31 mouse cellular contexts compared by ENCODE assay signal in genomic region chr12:76500055-76500454, GRCm38 (mm10).
"Had no signal": no experiment of that assay in that cellular context is flagged by ENCODE, and none has a peak within 500 bp of the region (broad histone marks: within the 10 kb centered on the region; RNA-seq: fewer than 3 reads in every experiment).

No protein-coding gene starts in this region.

- H3K9me3 ChIP-seq: limb, embryonic 10.5 days; limb, embryonic 12.5 days; limb, embryonic 13.5 days; limb, embryonic 15.5 days; liver, embryonic 12.5 days; liver, embryonic 13.5 days; liver, embryonic 15.5 days; lung, embryonic 15.5 days; megakaryocyte, embryonic 14.5 days; midbrain, embryonic 10.5 days; midbrain, embryonic 12.5 days; midbrain, embryonic 15.5 days; neural tube, embryonic 12.5 days had no signal

- H3K9ac ChIP-seq: limb, embryonic 12.5 days; limb, embryonic 13.5 days; limb, embryonic 15.5 days; liver, embryonic 12.5 days; liver, embryonic 13.5 days; liver, embryonic 14.5 days; liver, embryonic 15.5 days; liver, postnatal 0 days; lung, embryonic 14.5 days; lung, embryonic 15.5 days; midbrain, embryonic 12.5 days; midbrain, embryonic 15.5 days; neural tube, embryonic 12.5 days had no signal

- H3K4me3 ChIP-seq: limb, embryonic 10.5 days; limb, embryonic 12.5 days; limb, embryonic 13.5 days; limb, embryonic 15.5 days; liver, embryonic 12.5 days; liver, embryonic 13.5 days; liver, embryonic 15.5 days; lung, embryonic 15.5 days; megakaryocyte, embryonic 14.5 days; midbrain, embryonic 10.5 days; midbrain, embryonic 12.5 days; midbrain, embryonic 15.5 days; myocyte; neural tube, embryonic 12.5 days had no signal

- H3K27ac ChIP-seq: limb, embryonic 10.5 days; limb, embryonic 12.5 days; limb, embryonic 13.5 days; limb, embryonic 15.5 days; liver, embryonic 12.5 days; liver, embryonic 13.5 days; liver, embryonic 14.5 days; liver, embryonic 15.5 days; lung, embryonic 15.5 days; macrophage; midbrain, embryonic 10.5 days; midbrain, embryonic 12.5 days; midbrain, embryonic 15.5 days; neural tube, embryonic 12.5 days had no signal

- H3K27me3 ChIP-seq: limb, embryonic 13.5 days; limb, embryonic 15.5 days; midbrain, embryonic 15.5 days; neural tube, embryonic 12.5 days had no signal

- ATAC-seq: liver, postnatal 0 days; lung, postnatal 0 days; midbrain, embryonic 15.5 days; midbrain, embryonic 16.5 days had no signal

- DNase-seq: left cerebral cortex, postnatal 4 days; liver; liver, embryonic 13.5 days; liver, postnatal 0 days; lung, adult 18-20 months; lung, adult 2 months; lung, embryonic 14.5 days; lung, postnatal 10 days; lung, postnatal 14 days; lung, postnatal 36 days; lung, postnatal 4 days; midbrain, embryonic 14.5 days had no signal

- H3K36me3 ChIP-seq: limb, embryonic 10.5 days; limb, embryonic 12.5 days; limb, embryonic 13.5 days; limb, embryonic 15.5 days; liver, embryonic 12.5 days; liver, embryonic 13.5 days; liver, embryonic 15.5 days; lung, embryonic 15.5 days; midbrain, embryonic 10.5 days; midbrain, embryonic 12.5 days; midbrain, embryonic 15.5 days; neural tube, embryonic 12.5 days had no signal

- H3K4me1 ChIP-seq: midbrain, embryonic 15.5 days; neural tube, embryonic 12.5 days had no signal

- H3K4me2 ChIP-seq: limb, embryonic 12.5 days; limb, embryonic 13.5 days; limb, embryonic 15.5 days; liver, embryonic 11.5 days; liver, embryonic 12.5 days; liver, embryonic 13.5 days; liver, embryonic 15.5 days; lung, embryonic 14.5 days; lung, embryonic 15.5 days; midbrain, embryonic 11.5 days; midbrain, embryonic 12.5 days; midbrain, embryonic 15.5 days; neural tube, embryonic 12.5 days had no signal
